Mouse (Mus musculus): ENCODE measurements around the gene Zfp872.
"Not testable (repeated sequence)": the region's sequence is repeated elsewhere in the genome, so short reads cannot be mapped to it uniquely, and the experiment has no call there.

Zfp872 gene

DNA sequence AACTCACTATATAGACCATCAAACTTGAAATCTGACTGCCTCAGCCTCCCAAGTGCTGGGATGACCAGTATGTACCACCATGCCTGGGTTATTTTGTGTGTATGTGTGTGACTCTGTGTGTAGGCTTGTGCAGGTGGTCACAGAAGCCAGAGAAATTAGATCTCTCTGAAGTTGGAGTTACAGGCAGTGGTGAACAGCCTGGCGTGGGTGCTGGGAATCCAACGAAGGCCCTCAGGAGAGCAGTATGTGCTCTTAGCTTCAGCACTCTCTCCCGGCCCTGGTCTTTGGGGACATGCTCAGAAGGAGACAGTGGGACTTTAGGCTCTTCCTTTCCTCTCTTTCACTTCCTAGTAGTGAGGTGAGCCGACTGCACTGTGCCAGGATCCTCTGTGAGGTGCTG is 15.6 kb upstream of the Zfp872 start:
- no peak for DNase-seq

DNA sequence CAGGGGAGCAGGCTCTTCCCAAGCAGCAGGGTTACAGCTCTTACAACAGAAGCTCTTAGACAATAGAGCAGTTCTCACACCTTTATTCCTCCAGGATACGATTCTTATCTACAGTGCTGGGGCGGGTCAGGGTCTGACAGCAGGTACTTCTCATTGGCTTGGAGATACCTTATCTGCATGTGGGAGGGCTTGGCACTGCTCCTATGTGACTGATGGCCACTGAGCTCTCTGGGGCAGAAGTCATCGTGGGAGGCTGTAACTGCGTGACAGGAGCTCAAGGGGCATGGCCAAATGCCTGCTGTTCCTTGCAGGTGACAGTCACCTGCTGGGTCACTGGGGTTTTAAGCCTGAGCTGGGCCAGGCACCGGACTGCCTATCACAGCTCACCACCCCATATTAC is 8.5 kb downstream of the Zfp872 start:
- DNase-seq = no peak

GRCm38 (mm10) chr9:22213785-22214194 is 25.9 kb downstream of the Zfp872 start:
- DNase-seq = no peak

- DNase-seq = no peak
Observed at GRCm38 (mm10) chr9:22214549-22214948, 26.7 kb downstream of the Zfp872 start.

- DNase-seq = no peak
Observed at GRCm38 (mm10) chr9:22216705-22217104, 28.8 kb downstream of the Zfp872 start.

DNA sequence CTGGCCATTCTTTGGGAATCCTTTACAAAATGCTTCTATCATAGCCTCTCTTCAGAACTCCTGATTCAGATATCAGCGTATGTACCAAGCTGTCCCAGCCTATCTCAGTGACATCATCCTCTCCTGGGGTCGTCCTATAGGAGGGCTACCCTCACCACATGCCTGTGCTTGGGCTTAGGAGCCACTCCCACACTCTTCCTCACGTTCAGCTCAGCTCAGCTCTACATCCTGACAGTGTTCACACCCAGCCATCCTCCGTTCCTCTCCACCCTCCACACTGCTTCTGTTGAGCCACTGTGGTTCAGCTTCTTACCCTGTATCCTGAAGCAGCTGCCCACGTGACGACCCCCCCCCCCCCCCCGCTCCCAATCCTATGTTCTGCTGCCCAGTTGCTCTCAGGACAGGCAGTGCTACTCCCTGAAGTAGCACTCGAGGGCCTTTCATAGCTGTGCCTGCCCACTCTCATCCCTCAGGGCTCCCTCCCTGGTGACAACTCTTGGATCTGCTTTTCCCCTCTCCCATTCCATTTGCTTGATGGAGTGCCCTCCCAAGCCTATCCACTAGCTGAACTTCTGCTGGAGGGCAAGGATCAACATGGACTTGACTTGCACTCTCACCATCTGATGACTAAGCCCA is 30.1 kb downstream of the Zfp872 start:
- DNase-seq = no peak

GRCm38 (mm10) chr9:22224066-22224465 is 36.2 kb downstream of the Zfp872 start:
- no peak for DNase-seq

DNA sequence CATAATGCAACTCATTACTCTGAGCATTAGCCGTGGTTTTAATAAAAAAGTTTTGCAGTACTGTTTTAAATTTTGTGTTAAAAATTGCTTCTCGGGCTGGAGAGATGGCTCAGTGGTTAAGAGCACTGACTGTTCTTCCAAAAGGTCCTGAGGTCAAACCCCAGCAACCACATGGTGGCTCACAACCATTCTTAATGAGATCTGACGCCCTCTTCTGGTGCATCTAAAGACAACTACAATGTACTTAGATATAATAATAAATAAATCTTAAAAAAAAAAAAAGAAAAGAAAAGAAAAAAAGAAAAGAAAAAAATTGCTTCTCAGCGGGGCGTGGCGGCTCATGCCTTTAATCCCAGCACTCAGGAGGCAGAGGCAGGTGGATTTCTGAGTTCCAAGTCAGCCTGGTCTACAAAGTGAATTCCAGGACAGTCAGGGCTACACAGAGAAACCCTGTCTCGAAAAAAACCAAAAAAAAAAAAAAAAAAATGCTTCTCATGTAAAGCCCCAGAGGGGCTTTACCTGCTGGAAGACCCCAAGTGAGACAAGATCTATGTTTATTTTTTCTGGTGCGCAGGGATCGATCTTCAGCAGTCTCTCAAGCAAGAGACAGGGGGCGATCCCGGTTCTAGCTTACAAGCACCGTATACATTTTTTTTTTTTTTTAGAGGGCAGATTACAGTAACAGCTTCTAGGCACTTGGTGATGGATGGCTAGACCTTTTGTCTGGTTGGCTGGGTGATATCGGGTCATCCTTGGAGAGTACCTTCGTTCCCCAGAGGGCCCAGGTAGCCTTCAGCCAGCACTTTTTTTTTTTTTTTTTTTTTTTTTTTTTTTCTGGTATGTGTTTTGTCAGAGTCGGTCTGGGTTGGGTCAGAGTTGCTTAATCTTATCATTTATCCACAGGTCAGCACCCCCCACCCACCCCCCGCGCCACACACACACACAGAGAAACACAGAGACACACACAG is 36.9 kb downstream of the Zfp872 start:
- DNase-seq = peak; percentile 76

- peak; percentile 99 for DNase-seq
Observed at GRCm38 (mm10) chr9:22225581-22226388, 37.9 kb downstream of the Zfp872 start, which contains the start of gene Zfp809. Zfp809 (plus strand) TSS chr9:22225714.

DNA sequence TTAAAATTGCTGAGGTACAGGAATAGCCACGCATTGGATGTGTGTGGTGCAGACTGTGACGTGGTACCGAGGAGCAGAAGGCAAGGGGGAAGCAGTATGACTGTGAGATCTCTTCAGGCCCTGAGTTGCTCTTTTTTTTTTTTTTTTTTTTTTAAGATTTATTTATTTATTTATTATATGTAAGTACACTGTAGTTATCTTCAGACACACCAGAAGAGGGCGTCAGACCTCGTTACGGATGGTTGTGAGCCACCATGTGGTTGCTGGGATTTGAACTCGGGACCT is 38.4 kb downstream of the Zfp872 start:
- DNase-seq = not testable (repeated sequence)

- DNase-seq = peak; percentile 4
Observed at GRCm38 (mm10) chr9:22226846-22227245, 39.0 kb downstream of the Zfp872 start.

GRCm38 (mm10) chr9:22229386-22230026 is 41.6 kb downstream of the Zfp872 start:
- no peak for DNase-seq

DNA sequence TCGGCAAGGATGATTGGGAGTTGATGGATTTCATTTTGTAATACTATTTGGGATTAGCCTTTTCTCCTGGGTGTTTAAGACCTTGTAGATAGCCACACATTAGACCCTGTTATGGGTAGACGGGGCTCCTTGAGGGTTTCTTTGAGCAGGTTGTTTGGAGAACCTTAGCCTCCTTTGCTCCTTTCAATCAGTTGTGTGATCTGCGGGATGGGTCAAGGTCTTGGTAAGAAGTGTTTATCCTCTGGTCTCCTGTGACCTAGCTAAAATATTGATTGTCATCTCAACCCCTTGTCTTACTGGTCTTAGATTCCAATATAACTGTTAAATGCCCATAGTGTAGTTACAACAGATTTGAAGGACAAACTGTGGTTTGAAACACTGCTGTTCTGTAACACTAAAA is 42.2 kb downstream of the Zfp872 start:
- no peak for DNase-seq

DNA sequence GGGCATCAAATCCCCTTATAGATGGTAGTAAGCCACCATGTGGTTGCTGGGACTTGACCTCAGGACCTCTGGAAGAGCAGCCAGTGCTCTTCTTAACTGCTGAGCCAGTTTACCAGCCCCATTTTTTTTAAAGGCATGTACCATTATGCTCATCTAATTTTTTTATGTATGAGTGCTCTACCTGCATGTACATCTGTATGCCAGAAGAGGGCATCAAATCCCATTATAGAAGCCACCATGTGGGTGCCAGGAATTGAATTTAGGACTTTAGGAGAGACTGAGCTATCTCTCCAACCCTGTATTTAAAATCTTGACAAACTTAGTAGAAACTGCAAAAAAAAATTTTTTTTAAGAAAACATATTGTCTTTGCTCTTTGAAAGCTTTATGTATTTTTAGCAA is 42.7 kb downstream of the Zfp872 start:
- no peak for DNase-seq

GRCm38 (mm10) chr9:22240001-22240400 is 52.1 kb downstream of the Zfp872 start:
- DNase-seq = no peak

DNA sequence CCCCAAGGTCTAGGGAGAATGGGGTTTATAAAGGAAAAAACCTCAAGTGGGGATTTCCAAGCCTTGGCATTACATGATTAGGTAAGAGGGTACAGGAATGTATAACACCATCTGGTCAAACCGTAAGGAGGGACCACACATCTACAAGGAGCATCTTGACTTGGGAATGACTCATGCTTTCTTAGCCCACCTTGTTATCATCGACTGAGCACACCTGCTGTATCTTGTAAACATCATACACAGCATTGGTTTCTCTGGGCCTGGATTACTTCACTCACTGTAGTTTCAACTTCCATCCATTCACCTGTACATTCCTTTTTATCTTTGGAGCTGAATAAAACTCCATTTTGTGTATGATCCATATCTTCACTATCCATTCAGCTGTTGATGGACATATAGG is 56.4 kb downstream of the Zfp872 start:
- no peak for DNase-seq
